Comparison of ENCODE assay signal across 8 mouse cellular contexts in the genomic region with DNA sequence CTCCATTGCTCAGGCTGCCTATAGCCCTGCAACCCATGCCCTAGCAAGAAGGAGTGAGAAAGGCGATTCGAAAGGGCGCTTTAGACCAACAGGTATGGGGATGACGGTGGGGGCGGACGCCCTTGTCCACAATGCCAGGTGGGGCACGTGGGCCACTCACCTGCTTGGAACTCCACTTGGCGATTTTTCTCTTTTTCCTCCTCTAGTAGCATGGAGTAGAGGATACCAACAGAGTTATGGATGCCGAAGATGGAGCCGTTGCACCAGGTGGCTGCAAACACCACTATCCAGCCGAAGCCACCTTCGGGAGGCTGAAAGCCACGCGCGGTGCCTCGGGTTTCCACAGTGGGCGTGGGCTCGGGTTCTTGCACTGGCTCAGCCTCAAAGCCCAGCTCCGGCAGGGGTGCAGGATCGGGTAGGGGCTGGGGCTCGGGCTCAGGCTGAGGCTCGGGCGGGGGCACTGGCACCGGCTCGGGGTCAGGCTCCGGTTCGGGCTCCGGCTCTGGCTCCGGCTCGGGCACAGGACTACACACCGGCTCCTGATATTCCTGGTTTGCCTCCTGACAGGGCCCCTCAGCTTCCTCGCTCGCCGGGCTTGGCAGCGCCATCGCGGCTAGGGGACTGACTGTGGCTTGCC. TPM values are rescaled to one million over a fixed set of nuclear protein-coding genes. Genes with fewer than 3 reads are reported as not detected.
DNase-seq lines count a peak whose midpoint lies in the region; ATAC-seq lines count a peak whose summit lies in the region.

No protein-coding gene starts in this region.

- H3K4me1 ChIP-seq in forebrain, embryonic 11.5 days (replicated peaks; ENCODE audit: control insufficient read depth, insufficient read depth, low read length), result no peaks in the 10 kb centered on the region; the same call in 1 of the 2 replicates
- H3K4me1 ChIP-seq in midbrain, embryonic 14.5 days (ENCODE audit: control insufficient read depth, insufficient read depth, low read length), result peaks cover 7% of the 10 kb centered on the region

- no peaks in the 10 kb centered on the region for H3K9me3 ChIP-seq in forebrain, embryonic 11.5 days (ENCODE audit: control insufficient read depth, low read length)
- H3K9me3 ChIP-seq in midbrain, embryonic 14.5 days (ENCODE audit: control insufficient read depth, low read length), result no peaks in the 10 kb centered on the region

- peak; percentile 68; the same call in 1 of the 2 replicates for ATAC-seq in forebrain, embryonic 11.5 days (replicated peaks; ENCODE audit: low FRiP score)
- ATAC-seq in midbrain, embryonic 14.5 days (ENCODE audit: low FRiP score, low TSS enrichment), result peak; percentile 60
- ATAC-seq in cerebellum, adult (ENCODE audit: insufficient number of reproducible peaks, low FRiP score, low TSS enrichment), result no peak; the same call in 1 of the 2 replicates

- no peak overlapping the region for H3K27ac ChIP-seq in forebrain, embryonic 11.5 days (ENCODE audit: low read depth, low read length)
- peak overlapping the region; percentile 75 for H3K27ac ChIP-seq in midbrain, embryonic 14.5 days (replicated peaks; ENCODE audit: low read depth, low read length)

- DNase-seq in kidney, adult 11 months, result peak; percentile 13
- no peak for DNase-seq in kidney, postnatal 4 days
- DNase-seq in R1 (ENCODE audit: low read depth, low spot score), result peak; percentile 13
- DNase-seq in forebrain, embryonic 11.5 days (ENCODE audit: low spot score), result no peak
- peak; percentile 18 for DNase-seq in kidney, postnatal 10 days
- DNase-seq in midbrain, embryonic 14.5 days, result peak; percentile 41
- DNase-seq in ovary, postnatal 10 days (ENCODE audit: low spot score), result no peak

- 20% methylated on average over 35 of the region's 37 CpGs for WGBS in forebrain, embryonic 11.5 days
- 30% methylated on average over 37 of the region's 37 CpGs for WGBS in midbrain, embryonic 14.5 days

- no peaks in the 10 kb centered on the region for H3K36me3 ChIP-seq in forebrain, embryonic 11.5 days (ENCODE audit: control insufficient read depth, insufficient read depth, low read length)
- H3K36me3 ChIP-seq in midbrain, embryonic 14.5 days (ENCODE audit: control insufficient read depth, insufficient read depth, low read length), result no peaks in the 10 kb centered on the region

- peak overlapping the region; percentile 44 for H3K4me3 ChIP-seq in forebrain, embryonic 11.5 days (ENCODE audit: low read depth, low read length)
- peak overlapping the region; percentile 53 for H3K4me3 ChIP-seq in midbrain, embryonic 14.5 days (replicated peaks; ENCODE audit: low read depth, low read length)

- H3K27me3 ChIP-seq in forebrain, embryonic 11.5 days (ENCODE audit: control insufficient read depth, insufficient read depth, low read length), result peaks cover 62% of the 10 kb centered on the region
- peaks cover 35% of the 10 kb centered on the region; the same call in 1 of the 2 replicates for H3K27me3 ChIP-seq in midbrain, embryonic 14.5 days (ENCODE audit: control insufficient read depth, insufficient read depth, low read length)

- H3K9ac ChIP-seq in forebrain, embryonic 11.5 days (ENCODE audit: low read length), result peak overlapping the region; percentile 56
- peak overlapping the region; percentile 60 for H3K9ac ChIP-seq in midbrain, embryonic 14.5 days (replicated peaks; ENCODE audit: low read length)

- H3K4me2 ChIP-seq in forebrain, embryonic 11.5 days (ENCODE audit: low read depth, low read length, severe bottlenecking), result peak overlapping the region; percentile 71
- H3K4me2 ChIP-seq in midbrain, embryonic 14.5 days (ENCODE audit: low read length), result peak overlapping the region; percentile 68

RNA-seq across cellular contexts. Expression of a gene that starts 0.5 kb away (rescaled TPM):
- 19.1 and 20.1 TPM in 2 replicates for polyA plus RNA-seq in forebrain, embryonic 11.5 days (2014; fragmentation: Nextera tagmentation; extraction: Ambion mirVana)
- polyA plus RNA-seq in midbrain, embryonic 14.5 days (2014; fragmentation: Nextera tagmentation; extraction: Ambion mirVana), result 26.5 and 31.6 TPM in 2 replicates

Comparison
In these comparisons a context has a peak if more than half of its experiments do, and no peak if none do; other contexts are left out.
1. DNase-seq: peak in kidney, adult 11 months (single experiment), R1 (single experiment), kidney, postnatal 10 days (single experiment) and midbrain, embryonic 14.5 days (single experiment); none in kidney, postnatal 4 days (0 of 2), forebrain, embryonic 11.5 days (single experiment) and ovary, postnatal 10 days (single experiment).